ENCODE assay signal across 8 mouse cellular contexts in genomic region chr1:74332241-74332763, GRCm38 (mm10). TPM values are rescaled to one million over a fixed set of nuclear protein-coding genes. Genes with fewer than 3 reads are reported as not detected.
A peak's percentile ranks its signal among the peaks of the same experiment; 100 is the strongest.
DNase-seq lines count a peak whose midpoint lies in the region; ATAC-seq lines count a peak whose summit lies in the region.

No protein-coding gene starts in this region.

- DNase-seq in adipocyte (ENCODE audit: low spot score), result peak; percentile 33
- peak; percentile 99 for DNase-seq in embryo, embryonic 10 days (ENCODE audit: low spot score)
- DNase-seq in gastrocnemius, postnatal 10 days, result peak; percentile 90
- peak; percentile 98 for DNase-seq in induced T-regulatory cell, adult 2 months (ENCODE audit: low read depth)
- DNase-seq in left cerebral cortex, adult 9 months (ENCODE audit: low spot score in 2 of 2), result peak; percentile 89 to 97
- DNase-seq in right cerebral cortex, postnatal 14 days, result peak; percentile 95
- DNase-seq in urinary bladder, postnatal 36 days (ENCODE audit: low spot score in 2 of 2), result peak; percentile 92 to 97

- peak; percentile 87 for ATAC-seq in megakaryocyte progenitor cell, adult 5-6 weeks (replicated peaks; ENCODE audit: poor library complexity)

RNA-seq across cellular contexts. Expression of gene Tmbim1, which starts 26.9 kb away (rescaled TPM):
- total RNA-seq in gastrocnemius, postnatal 10 days (2021), result 10 to 100 TPM; 43.5 to 50.3 TPM
- 13.6 and 13.8 TPM in 2 replicates for total RNA-seq in megakaryocyte progenitor cell, adult 5-6 weeks (2015)
- total RNA-seq in megakaryocyte progenitor cell, adult 5-6 weeks (2017), result 14.0 and 18.4 TPM in 2 replicates

RNA-seq across cellular contexts. Expression of gene Catip, which starts 29.6 kb away (rescaled TPM):
- under 1 TPM; 0.16 to 0.36 TPM for total RNA-seq in gastrocnemius, postnatal 10 days (2021)
- 0.37 TPM in 1 of 2 replicates, not detected in the other for total RNA-seq in megakaryocyte progenitor cell, adult 5-6 weeks (2015)
- not detected in 2 replicates for total RNA-seq in megakaryocyte progenitor cell, adult 5-6 weeks (2017)

RNA-seq across cellular contexts. Expression of gene Slc11a1, which starts 42.7 kb away (rescaled TPM):
- 1 to 10 TPM; 2.5 to 5.2 TPM for total RNA-seq in gastrocnemius, postnatal 10 days (2021)
- 2.1 and 3.8 TPM in 2 replicates for total RNA-seq in megakaryocyte progenitor cell, adult 5-6 weeks (2015)
- 0.95 and 1.7 TPM in 2 replicates for total RNA-seq in megakaryocyte progenitor cell, adult 5-6 weeks (2017)

RNA-seq across cellular contexts. Expression of gene Pnkd, which starts 47.6 kb away (rescaled TPM):
- 10 to 100 TPM; 69.7 to 70.5 TPM for total RNA-seq in gastrocnemius, postnatal 10 days (2021)
- total RNA-seq in megakaryocyte progenitor cell, adult 5-6 weeks (2015), result 29.8 and 32.4 TPM in 2 replicates
- 11.2 and 21.6 TPM in 2 replicates for total RNA-seq in megakaryocyte progenitor cell, adult 5-6 weeks (2017)

RNA-seq across cellular contexts. Expression of gene Aamp, which starts 47.8 kb away (rescaled TPM):
- total RNA-seq in gastrocnemius, postnatal 10 days (2021), result 10 to 100 TPM; 90.7 to 94.4 TPM
- 45.3 and 49.7 TPM in 2 replicates for total RNA-seq in megakaryocyte progenitor cell, adult 5-6 weeks (2015)
- total RNA-seq in megakaryocyte progenitor cell, adult 5-6 weeks (2017), result 98.1 and 104 TPM in 2 replicates

Comparison
In these comparisons a context has a peak if more than half of its experiments do, and no peak if none do; other contexts are left out.
1. Peak in every context shown above with its lines: DNase-seq and ATAC-seq.
2. DNase-seq: peak in every context shown above with its lines; median percentile 99 in embryo, embryonic 10 days; 98 in induced T-regulatory cell, adult 2 months; 95 in right cerebral cortex, postnatal 14 days; 94 in urinary bladder, postnatal 36 days; 93 in left cerebral cortex, adult 9 months; 90 in gastrocnemius, postnatal 10 days; 33 in adipocyte.